Mouse (Mus musculus) urinary bladder, adult 18-20 months (tissue): ENCODE measurements around the gene Ccnd3.

ENCODE experiments used
- DNase-seq, 2 experiments: peaks; one replicate each; pipeline ENCODE4 v3.0.0; 2022; ENCODE audit warnings: low spot score in 2 of 2, mixed read lengths in 2 of 2

Gene Ccnd3

GRCm38 (mm10) chr17:47512956-47513775 is 8.3 kb downstream of the Ccnd3 start:
- DNase-seq: peak in 1 of 2 experiments; percentile 59

GRCm38 (mm10) chr17:47515180-47515844 is 10.5 kb downstream of the Ccnd3 start:
- no peak for DNase-seq

GRCm38 (mm10) chr17:47516232-47516631 is 11.4 kb downstream of the Ccnd3 start:
- DNase-seq: no peak

GRCm38 (mm10) chr17:47518205-47518604 is 13.4 kb downstream of the Ccnd3 start:
- DNase-seq: no peak

- no peak for DNase-seq
These were observed 16.9 kb downstream of the Ccnd3 start for GRCm38 (mm10) chr17:47521551-47522258.

GRCm38 (mm10) chr17:47522536-47522935 is 17.7 kb downstream of the Ccnd3 start:
- DNase-seq: no peak

- DNase-seq: no peak
These were observed 18.4 kb downstream of the Ccnd3 start for GRCm38 (mm10) chr17:47523211-47523682.

GRCm38 (mm10) chr17:47524055-47524454 is 19.2 kb downstream of the Ccnd3 start:
- no peak for DNase-seq

GRCm38 (mm10) chr17:47524991-47525390 is 20.1 kb downstream of the Ccnd3 start:
- no peak for DNase-seq

GRCm38 (mm10) chr17:47526856-47527520 is 22.1 kb downstream of the Ccnd3 start:
- no peak for DNase-seq

GRCm38 (mm10) chr17:47527581-47528300 is 22.9 kb downstream of the Ccnd3 start:
- no peak for DNase-seq

GRCm38 (mm10) chr17:47528919-47529318 is 24.1 kb downstream of the Ccnd3 start:
- DNase-seq: no peak

GRCm38 (mm10) chr17:47529595-47529994 is 24.7 kb downstream of the Ccnd3 start:
- DNase-seq: no peak

GRCm38 (mm10) chr17:47531387-47531818 is 26.6 kb downstream of the Ccnd3 start:
- DNase-seq: no peak

- no peak for DNase-seq
These were observed 27.5 kb downstream of the Ccnd3 start for GRCm38 (mm10) chr17:47532364-47532763.

GRCm38 (mm10) chr17:47533691-47534090 is 28.8 kb downstream of the Ccnd3 start:
- DNase-seq: no peak

GRCm38 (mm10) chr17:47535812-47536236 is 31.0 kb downstream of the Ccnd3 start:
- no peak for DNase-seq

- no peak for DNase-seq
These were observed 33.2 kb downstream of the Ccnd3 start for GRCm38 (mm10) chr17:47538049-47538448.

- DNase-seq: no peak
These were observed 34.3 kb downstream of the Ccnd3 start for GRCm38 (mm10) chr17:47539128-47539527.

GRCm38 (mm10) chr17:47542061-47542460 is 37.2 kb downstream of the Ccnd3 start:
- DNase-seq: no peak

- no peak for DNase-seq
These were observed 38.3 kb downstream of the Ccnd3 start for GRCm38 (mm10) chr17:47543051-47543650.
